Mouse (Mus musculus) stomach, embryonic 14.5 days (tissue): ENCODE results near the gene Clec2i. TPM values are rescaled to one million over a fixed set of nuclear protein-coding genes. Genes with fewer than 3 reads are reported as not detected.
"Not testable (repeated sequence)": the region's sequence is repeated elsewhere in the genome, so short reads cannot be mapped to it uniquely, and the experiment has no call there.

Source experiments
- ATAC-seq: fragments of 200-750 bp; cut with Nextera tagmentation; 2 replicates; pipeline ENCODE4 v1.8.0; 2017; ENCODE audit warnings: low read depth, moderate TSS enrichment; ENCODE audit not compliant: insufficient number of reproducible peaks, insufficient read depth, low FRiP score
- H3K27ac ChIP-seq: fragments of 300-500 bp; sonication (generic); 2 replicates; pipeline ENCODE4 v1.5.1; 2014; ENCODE audit warnings: mild to moderate bottlenecking, low read length, moderate library complexity, mixed read lengths
- H3K27me3 ChIP-seq: fragments of 300-500 bp; sonication (generic); 2 replicates; pipeline ENCODE4 v1.6.1; 2014; ENCODE audit warnings: low read length, control low read depth, mixed read lengths; ENCODE audit not compliant: control insufficient read depth, insufficient read depth
- H3K36me3 ChIP-seq: fragments of 300-500 bp; sonication (generic); 2 replicates; pipeline ENCODE4 v1.6.1; 2014; ENCODE audit warnings: mild to moderate bottlenecking, control low read depth, low read length, moderate library complexity, mixed read lengths; ENCODE audit not compliant: control insufficient read depth, insufficient read depth
- H3K4me1 ChIP-seq: fragments of 300-500 bp; sonication (generic); 2 replicates; pipeline ENCODE4 v1.6.1; 2014; ENCODE audit warnings: low read length, control low read depth, mixed read lengths; ENCODE audit not compliant: control insufficient read depth, insufficient read depth
- H3K4me2 ChIP-seq: fragments of 300-500 bp; sonication (generic); replicated peaks from 2 replicates; pipeline ENCODE4 v1.6.1; 2014; ENCODE audit warnings: low read depth, low read length, control low read depth
- H3K4me3 ChIP-seq: fragments of 300-500 bp; sonication (generic); 2 replicates; pipeline ENCODE4 v1.5.1; 2014; ENCODE audit warnings: low read depth, low read length, control low read depth
- H3K9ac ChIP-seq: fragments of 300-500 bp; sonication (generic); replicated peaks from 2 replicates; pipeline ENCODE4 v1.6.1; 2014; ENCODE audit warnings: low read depth, mild to moderate bottlenecking, control low read depth, low read length, moderate library complexity, mixed read lengths
- H3K9me3 ChIP-seq: fragments of 300-500 bp; sonication (generic); 2 replicates; pipeline ENCODE4 v1.6.1; 2016; ENCODE audit warnings: low read depth, low read length, control low read depth; ENCODE audit not compliant: control insufficient read depth
- WGBS: fragments of 180-500 bp; shearing (Covaris S2); extraction: QIAGEN DNeasy Blood & Tissue Kit; methylation state at CpG from one replicate; pipeline ENCODE4 v1.1.7; 2014; 5-methylcytosine and 5-hydroxymethylcytosine counted together
- polyA plus RNA-seq: library from polyadenylated mRNA; unstranded; fragments of >200 nt; fragmentation: Nextera tagmentation; extraction: Ambion mirVana; gene quantifications from 2 replicates; pipeline ENCODE4 v1.2.1, GENCODE M21; 2014

The Clec2i gene
- polyA plus RNA-seq, 1 experiment from 2014 or later: not detected

DNA sequence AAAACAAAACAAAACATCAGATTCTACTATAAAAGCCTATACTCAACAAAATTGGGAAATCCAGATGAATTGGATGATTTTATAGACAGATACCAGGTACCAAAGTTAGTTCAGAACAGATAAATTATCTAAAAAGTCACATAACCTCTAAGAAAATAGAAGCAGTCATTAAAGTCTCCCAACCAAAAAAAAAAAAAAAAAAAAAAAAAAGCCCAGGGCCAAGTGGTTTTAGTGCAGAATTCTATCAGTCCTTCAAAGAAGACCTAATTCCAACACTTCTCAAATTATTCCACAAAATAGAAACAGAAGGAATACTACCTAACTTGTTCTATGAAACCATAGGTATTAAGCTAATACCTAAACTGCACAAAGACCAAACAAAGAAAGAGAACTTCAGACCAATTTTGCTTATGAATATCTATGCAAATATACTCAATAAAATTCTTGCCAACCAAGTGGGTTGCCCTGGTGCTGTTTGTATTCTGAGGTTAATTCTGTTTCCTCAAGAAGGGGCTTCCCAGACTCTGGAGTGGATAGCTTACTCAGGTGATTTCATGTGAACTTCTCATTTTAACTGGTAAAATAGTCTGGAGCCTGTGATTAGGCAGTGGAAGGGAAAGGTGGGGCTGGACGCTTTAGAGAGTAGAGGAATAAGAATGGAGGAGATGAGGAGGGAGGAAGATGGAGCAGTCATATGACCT is 15.3 kb upstream of the Clec2i start:
- H3K4me1 ChIP-seq: no peaks in the 10 kb centered on the region
- ATAC-seq: no peak
- WGBS: 76% methylated on average over 1 of the region's 1 CpGs
- no peaks in the 10 kb centered on the region for H3K9me3 ChIP-seq
- H3K4me2 ChIP-seq: no peak overlapping the region
- H3K36me3 ChIP-seq: no peaks in the 10 kb centered on the region
- no peak overlapping the region for H3K4me3 ChIP-seq
- H3K27me3 ChIP-seq: no peaks in the 10 kb centered on the region
- no peak overlapping the region for H3K9ac ChIP-seq
- H3K27ac ChIP-seq: no peak overlapping the region

- H3K27me3 ChIP-seq: no peaks in the 10 kb centered on the region
- H3K9ac ChIP-seq: no peak overlapping the region
- H3K9me3 ChIP-seq: no peaks in the 10 kb centered on the region
- no peak overlapping the region for H3K4me3 ChIP-seq
- H3K36me3 ChIP-seq: no peaks in the 10 kb centered on the region
- H3K4me1 ChIP-seq: no peaks in the 10 kb centered on the region
- no peak overlapping the region for H3K27ac ChIP-seq
- 85% methylated on average over 5 of the region's 5 CpGs for WGBS
- no peak for ATAC-seq
- no peak overlapping the region for H3K4me2 ChIP-seq
Measured at GRCm38 (mm10) chr6:128888834-128889233, 1.4 kb downstream of the Clec2i start.

DNA sequence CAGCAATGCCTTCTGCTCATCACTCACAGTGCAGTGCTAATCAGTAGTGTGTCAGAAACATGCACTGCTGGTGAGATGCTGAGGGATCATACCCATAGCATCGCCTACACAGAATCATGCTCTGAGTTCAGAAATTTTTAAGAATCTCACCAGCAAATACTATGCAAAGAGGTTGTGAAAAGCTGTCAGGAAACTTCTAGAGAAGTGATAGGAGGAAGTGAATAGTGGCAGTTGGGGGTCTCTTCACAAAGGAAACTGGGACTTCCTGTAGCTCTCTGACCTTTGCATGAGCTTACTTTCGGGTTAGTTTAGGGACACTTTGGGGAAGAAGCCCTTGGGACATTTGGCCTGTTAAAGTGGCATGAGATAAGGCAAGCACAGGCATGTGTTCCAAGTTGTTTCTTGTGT is 3.6 kb downstream of the Clec2i start, which contains the start of gene BC035044:
Gene BC035044 (minus strand): TSS at position 179 of the 408 bp plus-strand sequence.
- no peak within 1 kb of the TSS for H3K4me3 ChIP-seq
- 67% methylated on average over 2 of the region's 2 CpGs for WGBS
- H3K9ac ChIP-seq: no peak within 1 kb of the TSS
- no peaks in the 10 kb centered on the region for H3K27me3 ChIP-seq
- no peak within 1 kb of the TSS for H3K4me2 ChIP-seq
- ATAC-seq: no peak
- no peaks in the 10 kb centered on the region for H3K9me3 ChIP-seq
- H3K4me1 ChIP-seq: no peaks in the 10 kb centered on the region
- no peak within 1 kb of the TSS for H3K27ac ChIP-seq
- no peaks in the 10 kb centered on the region for H3K36me3 ChIP-seq

GRCm38 (mm10) chr6:128895404-128896001 is 8.1 kb downstream of the Clec2i start:
- Histone ChIP-seq H3K27ac (no peak overlapping the region), H3K4me3 (no peak overlapping the region), H3K9ac (no peak overlapping the region), H3K9me3 (no peaks in the 10 kb centered on the region), H3K4me2 (no peak overlapping the region), H3K27me3 (no peaks in the 10 kb centered on the region), H3K36me3 (no peaks in the 10 kb centered on the region), H3K4me1 (no peaks in the 10 kb centered on the region)
- no peak for ATAC-seq
- WGBS: 60% methylated on average over 3 of the region's 3 CpGs

- H3K27me3 ChIP-seq: no peaks in the 10 kb centered on the region
- ATAC-seq: no peak
- H3K4me1 ChIP-seq: no peaks in the 10 kb centered on the region
- no peak overlapping the region for H3K4me3 ChIP-seq
- no peaks in the 10 kb centered on the region; the same call in 1 of the 2 replicates for H3K9me3 ChIP-seq
- 92% methylated on average over 2 of the region's 2 CpGs for WGBS
- no peak overlapping the region for H3K9ac ChIP-seq
- no peak overlapping the region for H3K4me2 ChIP-seq
- H3K36me3 ChIP-seq: no peaks in the 10 kb centered on the region
- H3K27ac ChIP-seq: no peak overlapping the region
Measured at GRCm38 (mm10) chr6:128900044-128900443, 12.7 kb downstream of the Clec2i start.

GRCm38 (mm10) chr6:128900796-128901552 is 13.6 kb downstream of the Clec2i start:
- H3K9ac ChIP-seq, H3K36me3 ChIP-seq, ATAC-seq, H3K9me3 ChIP-seq, H3K27ac ChIP-seq, H3K4me3 ChIP-seq, H3K4me2 ChIP-seq, H3K4me1 ChIP-seq, H3K27me3 ChIP-seq: not testable (repeated sequence)
- 81% methylated on average over 6 of the region's 6 CpGs for WGBS

DNA sequence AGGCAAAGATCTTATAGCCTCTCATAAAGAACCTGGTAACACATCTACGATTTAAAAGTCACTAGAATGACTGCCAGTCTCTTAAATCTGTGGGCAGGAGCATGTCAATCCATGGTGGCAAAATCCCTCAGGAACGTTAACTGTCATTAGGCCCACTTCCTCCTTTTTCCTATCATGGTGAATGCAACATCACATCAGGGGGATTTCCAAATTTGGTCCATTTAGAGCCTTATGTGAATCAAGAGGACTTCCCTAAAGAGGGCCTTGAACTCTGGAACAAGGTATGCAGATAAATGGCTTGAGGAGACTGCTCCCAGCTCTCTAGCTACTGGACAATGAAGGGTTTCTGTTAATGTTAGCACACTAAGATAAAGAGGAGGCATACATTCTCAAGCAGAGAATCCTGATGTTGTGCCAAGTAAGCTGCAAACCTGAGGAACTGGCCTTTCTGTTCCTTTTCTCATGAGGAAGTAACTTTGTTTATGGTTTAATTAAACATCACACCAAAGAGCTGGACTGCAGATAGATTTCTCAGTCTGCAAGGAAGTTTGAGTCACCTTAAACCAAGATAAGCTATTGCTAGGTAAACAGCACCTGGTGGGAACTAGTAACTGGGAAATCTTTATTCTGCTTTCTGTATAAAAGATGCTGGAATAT is 26.3 kb downstream of the Clec2i start:
- no peak overlapping the region for H3K4me3 ChIP-seq
- no peak overlapping the region for H3K27ac ChIP-seq
- 79% methylated on average over 2 of the region's 2 CpGs for WGBS
- ATAC-seq: no peak
- no peaks in the 10 kb centered on the region for H3K27me3 ChIP-seq
- H3K9me3 ChIP-seq: no peaks in the 10 kb centered on the region
- no peak overlapping the region for H3K9ac ChIP-seq
- H3K4me1 ChIP-seq: no peaks in the 10 kb centered on the region
- H3K4me2 ChIP-seq: no peak overlapping the region
- no peaks in the 10 kb centered on the region for H3K36me3 ChIP-seq

- Histone ChIP-seq H3K27me3 (no peaks in the 10 kb centered on the region), H3K4me1 (no peaks in the 10 kb centered on the region), H3K4me2 (no peak overlapping the region), H3K27ac (no peak overlapping the region), H3K9ac (no peak overlapping the region), H3K36me3 (no peaks in the 10 kb centered on the region), H3K4me3 (no peak overlapping the region), H3K9me3 (no peaks in the 10 kb centered on the region)
- ATAC-seq: no peak
- WGBS: 76% methylated on average over 2 of the region's 2 CpGs
Measured at GRCm38 (mm10) chr6:128917322-128917721, 29.9 kb downstream of the Clec2i start.
